Mouse (Mus musculus): ENCODE data around the gene Aftph. TPM values are rescaled to one million over a fixed set of nuclear protein-coding genes. Genes with fewer than 3 reads are reported as not detected.

Aftph gene
- polyA plus RNA-seq, 1 experiment from 2014 or later, result 44.8 TPM

DNA sequence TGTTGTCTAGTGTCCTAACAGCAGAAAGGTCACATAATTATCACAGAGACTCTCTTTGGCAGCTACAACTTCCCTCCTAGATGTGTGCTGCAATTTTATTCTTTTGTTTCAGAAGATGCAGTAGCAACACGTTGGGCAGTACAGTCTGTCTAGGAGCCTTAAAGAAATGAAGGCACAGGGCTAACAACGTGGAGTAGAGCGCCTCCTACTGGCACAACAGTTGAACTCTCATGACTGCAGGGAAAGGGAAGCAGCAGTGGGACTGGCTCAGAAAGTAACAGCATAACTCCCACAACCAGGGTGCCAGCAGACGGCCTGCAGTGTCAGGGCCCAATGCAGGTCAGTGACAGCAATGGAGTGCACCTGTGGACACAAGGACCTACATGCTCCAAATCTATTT is 50.4 kb downstream of the Aftph start:
- H3K4me1 ChIP-seq (ENCODE audit: control insufficient read depth, insufficient read depth, low read length), result no peaks in the 10 kb centered on the region
- no peak overlapping the region for H3K9ac ChIP-seq (replicated peaks; ENCODE audit: low read length)
- H3K27me3 ChIP-seq (ENCODE audit: control insufficient read depth, insufficient read depth, low read length), result no peaks in the 10 kb centered on the region
- no peak overlapping the region for H3K27ac ChIP-seq (replicated peaks; ENCODE audit: low read depth, low read length)
- peaks cover 9% of the 10 kb centered on the region for H3K36me3 ChIP-seq (ENCODE audit: control insufficient read depth, insufficient read depth, low read length)
- H3K4me2 ChIP-seq (ENCODE audit: low read length), result no peak overlapping the region
- DNase-seq, result peak; percentile 92
- peak; percentile 81 for ATAC-seq (ENCODE audit: low FRiP score, low TSS enrichment)
- no peak overlapping the region for H3K4me3 ChIP-seq (replicated peaks; ENCODE audit: low read depth, low read length)
- WGBS, result 1% methylated on average over 4 of the region's 4 CpGs
- no peaks in the 10 kb centered on the region for H3K9me3 ChIP-seq (ENCODE audit: control insufficient read depth, low read length)

DNA sequence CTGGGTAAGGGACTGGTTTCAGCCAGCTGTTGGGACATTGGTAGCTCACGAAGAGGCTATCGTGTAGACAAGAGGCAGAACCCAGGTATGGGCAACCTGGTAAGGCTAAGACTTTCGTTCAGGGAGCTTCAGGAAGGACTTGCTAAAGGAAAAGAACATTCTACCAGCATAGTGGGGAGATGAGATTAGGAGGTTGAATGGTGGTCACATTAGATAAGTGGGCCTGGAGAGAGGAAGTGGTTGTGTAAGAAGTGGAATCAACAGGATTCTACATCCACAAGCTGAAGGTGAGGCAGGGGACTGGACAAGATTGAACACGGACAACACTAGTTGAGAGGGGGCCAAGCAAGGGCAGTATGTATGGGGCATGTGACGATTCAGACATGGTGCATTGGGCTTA is 59.7 kb downstream of the Aftph start:
- Histone ChIP-seq H3K9me3 (ENCODE audit: control insufficient read depth, low read length) (no peaks in the 10 kb centered on the region), H3K27ac (replicated peaks; ENCODE audit: low read depth, low read length) (no peak overlapping the region), H3K9ac (replicated peaks; ENCODE audit: low read length) (no peak overlapping the region), H3K27me3 (ENCODE audit: control insufficient read depth, insufficient read depth, low read length) (no peaks in the 10 kb centered on the region), H3K4me1 (ENCODE audit: control insufficient read depth, insufficient read depth, low read length) (no peaks in the 10 kb centered on the region), H3K36me3 (ENCODE audit: control insufficient read depth, insufficient read depth, low read length) (0 out of 2 replicates have a peak, but pooled peaks cover 10% of the 10 kb centered on the region), H3K4me3 (replicated peaks; ENCODE audit: low read depth, low read length) (no peak overlapping the region), H3K4me2 (ENCODE audit: low read length) (no peak overlapping the region)
- DNase-seq, result no peak
- ATAC-seq (ENCODE audit: low FRiP score, low TSS enrichment), result no peak
- WGBS, result 95% methylated on average over 5 of the region's 5 CpGs

DNA sequence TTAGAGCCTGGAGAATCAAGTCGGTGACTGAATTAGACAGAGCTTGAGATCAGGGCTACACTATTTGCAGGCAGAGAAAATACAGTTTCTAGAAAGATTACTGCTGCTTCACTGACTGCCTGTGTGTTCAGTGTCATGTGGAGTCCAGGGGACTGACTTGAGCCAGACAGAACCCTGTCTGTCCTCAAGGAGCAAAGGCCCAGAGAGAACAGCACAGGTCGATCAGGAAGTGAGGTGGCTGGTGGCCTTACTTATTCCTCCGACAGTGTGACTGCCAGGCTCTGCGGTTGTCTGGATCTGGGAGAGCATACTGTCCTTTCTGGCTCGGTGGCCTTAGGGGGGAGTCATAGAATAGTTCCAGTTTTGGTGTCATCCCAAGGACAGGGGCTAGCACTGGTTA is 60.6 kb downstream of the Aftph start:
- Histone ChIP-seq H3K4me2 (ENCODE audit: low read length) (no peak overlapping the region), H3K36me3 (ENCODE audit: control insufficient read depth, insufficient read depth, low read length) (0 out of 2 replicates have a peak, but pooled peaks cover 7% of the 10 kb centered on the region), H3K27me3 (ENCODE audit: control insufficient read depth, insufficient read depth, low read length) (no peaks in the 10 kb centered on the region), H3K9ac (replicated peaks; ENCODE audit: low read length) (no peak overlapping the region), H3K4me3 (replicated peaks; ENCODE audit: low read depth, low read length) (no peak overlapping the region), H3K27ac (replicated peaks; ENCODE audit: low read depth, low read length) (no peak overlapping the region), H3K4me1 (ENCODE audit: control insufficient read depth, insufficient read depth, low read length) (no peaks in the 10 kb centered on the region), H3K9me3 (ENCODE audit: control insufficient read depth, low read length) (no peaks in the 10 kb centered on the region)
- 84% methylated on average over 5 of the region's 5 CpGs for WGBS
- no peak for ATAC-seq (ENCODE audit: low FRiP score, low TSS enrichment)
- DNase-seq, result no peak

DNA sequence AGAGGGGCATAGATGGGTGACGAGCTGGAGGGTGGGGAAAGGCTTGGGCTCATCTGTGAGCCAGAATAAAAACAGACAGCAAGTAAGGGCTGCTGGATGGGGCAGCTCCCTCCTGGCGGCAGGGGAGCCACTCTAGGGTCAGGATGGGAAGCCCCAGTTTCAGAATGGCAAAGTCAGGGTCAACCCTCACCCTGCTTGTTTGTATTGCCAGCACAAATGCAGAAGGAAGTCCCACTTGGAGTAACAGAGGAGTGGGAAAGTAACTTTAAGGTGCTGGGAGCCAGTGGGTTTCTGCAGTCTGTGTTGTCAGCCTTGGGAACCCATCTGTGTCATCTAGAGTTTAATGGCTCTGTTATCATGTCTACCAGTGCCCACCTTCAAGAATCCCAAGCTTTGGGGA is 62.0 kb downstream of the Aftph start:
- DNase-seq (no peak), ATAC-seq (ENCODE audit: low FRiP score, low TSS enrichment) (no peak)
- H3K27ac ChIP-seq (replicated peaks; ENCODE audit: low read depth, low read length), result no peak overlapping the region
- H3K9me3 ChIP-seq (ENCODE audit: control insufficient read depth, low read length), result no peaks in the 10 kb centered on the region
- no peak overlapping the region for H3K4me3 ChIP-seq (replicated peaks; ENCODE audit: low read depth, low read length)
- H3K36me3 ChIP-seq (ENCODE audit: control insufficient read depth, insufficient read depth, low read length), result 0 out of 2 replicates have a peak, but pooled peaks cover under 1% of the 10 kb centered on the region
- H3K4me2 ChIP-seq (ENCODE audit: low read length), result no peak overlapping the region
- 71% methylated on average over 2 of the region's 2 CpGs for WGBS
- no peak overlapping the region for H3K9ac ChIP-seq (replicated peaks; ENCODE audit: low read length)
- H3K4me1 ChIP-seq (ENCODE audit: control insufficient read depth, insufficient read depth, low read length), result no peaks in the 10 kb centered on the region
- H3K27me3 ChIP-seq (ENCODE audit: control insufficient read depth, insufficient read depth, low read length), result no peaks in the 10 kb centered on the region

DNA sequence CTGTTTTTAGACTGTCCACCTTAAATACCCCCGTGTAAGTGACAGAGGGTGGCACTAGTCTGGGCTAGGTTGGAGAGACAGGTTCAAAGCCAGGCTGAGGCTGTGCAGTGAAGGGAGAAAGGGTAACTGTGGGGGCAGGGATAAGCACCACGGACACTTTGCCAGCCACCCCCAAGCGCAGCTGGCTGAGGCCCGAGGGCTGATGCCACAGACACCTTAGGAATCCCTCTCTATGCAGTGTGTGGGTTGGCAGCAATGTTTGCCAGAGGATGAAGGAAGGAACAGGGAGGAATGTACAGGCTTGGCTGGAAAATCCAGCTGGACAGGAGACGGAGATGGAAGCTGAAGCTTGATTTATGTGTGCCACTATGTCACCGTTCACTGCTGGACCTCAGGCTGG is 68.9 kb downstream of the Aftph start:
- ATAC-seq (ENCODE audit: low FRiP score, low TSS enrichment) (no peak), DNase-seq (no peak)
- WGBS, result 93% methylated on average over 6 of the region's 6 CpGs
- H3K9me3 ChIP-seq (ENCODE audit: control insufficient read depth, low read length), result no peaks in the 10 kb centered on the region
- H3K4me3 ChIP-seq (replicated peaks; ENCODE audit: low read depth, low read length), result no peak overlapping the region
- H3K4me1 ChIP-seq (ENCODE audit: control insufficient read depth, insufficient read depth, low read length), result no peaks in the 10 kb centered on the region
- H3K27ac ChIP-seq (replicated peaks; ENCODE audit: low read depth, low read length), result no peak overlapping the region
- H3K4me2 ChIP-seq (ENCODE audit: low read length), result no peak overlapping the region
- H3K36me3 ChIP-seq (ENCODE audit: control insufficient read depth, insufficient read depth, low read length), result no peaks in the 10 kb centered on the region
- no peak overlapping the region for H3K9ac ChIP-seq (replicated peaks; ENCODE audit: low read length)
- H3K27me3 ChIP-seq (ENCODE audit: control insufficient read depth, insufficient read depth, low read length), result no peaks in the 10 kb centered on the region

DNA sequence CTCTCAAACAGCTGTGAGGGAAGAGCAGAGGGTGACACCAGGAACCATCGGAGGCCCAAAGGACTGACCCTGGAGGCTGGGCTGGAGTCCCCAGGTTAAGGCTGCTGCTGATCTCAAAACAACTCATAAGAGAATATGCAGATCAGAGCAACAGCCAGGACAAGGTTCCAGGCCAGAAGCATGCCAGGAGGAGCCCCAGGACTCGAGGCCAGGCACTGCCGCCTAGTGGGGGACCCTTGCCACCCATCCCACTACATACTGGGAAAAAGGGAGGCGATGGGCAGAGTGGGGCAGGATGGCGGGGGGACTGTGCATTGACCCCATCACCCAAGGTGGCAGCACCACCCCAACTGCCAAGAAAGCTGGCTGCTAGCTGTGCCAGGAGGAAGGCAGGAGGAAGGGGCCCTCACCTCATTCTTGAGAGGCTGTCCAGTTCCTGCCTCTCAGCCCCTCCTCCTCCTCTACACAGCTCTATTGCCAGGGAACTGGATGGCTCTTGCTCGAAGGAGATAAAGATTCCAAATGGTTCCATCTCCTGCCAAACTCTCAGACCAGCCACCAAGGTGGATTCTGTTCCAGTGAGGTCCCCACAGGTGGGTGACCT is 69.5 kb downstream of the Aftph start:
- no peaks in the 10 kb centered on the region for H3K27me3 ChIP-seq (ENCODE audit: control insufficient read depth, insufficient read depth, low read length)
- no peak overlapping the region for H3K27ac ChIP-seq (replicated peaks; ENCODE audit: low read depth, low read length)
- no peaks in the 10 kb centered on the region for H3K4me1 ChIP-seq (ENCODE audit: control insufficient read depth, insufficient read depth, low read length)
- H3K4me2 ChIP-seq (ENCODE audit: low read length), result no peak overlapping the region
- ATAC-seq (ENCODE audit: low FRiP score, low TSS enrichment) (no peak), DNase-seq (no peak)
- no peaks in the 10 kb centered on the region for H3K36me3 ChIP-seq (ENCODE audit: control insufficient read depth, insufficient read depth, low read length)
- 53% methylated on average over 6 of the region's 6 CpGs for WGBS
- H3K4me3 ChIP-seq (replicated peaks; ENCODE audit: low read depth, low read length), result no peak overlapping the region
- H3K9ac ChIP-seq (replicated peaks; ENCODE audit: low read length), result no peak overlapping the region
- no peaks in the 10 kb centered on the region for H3K9me3 ChIP-seq (ENCODE audit: control insufficient read depth, low read length)

DNA sequence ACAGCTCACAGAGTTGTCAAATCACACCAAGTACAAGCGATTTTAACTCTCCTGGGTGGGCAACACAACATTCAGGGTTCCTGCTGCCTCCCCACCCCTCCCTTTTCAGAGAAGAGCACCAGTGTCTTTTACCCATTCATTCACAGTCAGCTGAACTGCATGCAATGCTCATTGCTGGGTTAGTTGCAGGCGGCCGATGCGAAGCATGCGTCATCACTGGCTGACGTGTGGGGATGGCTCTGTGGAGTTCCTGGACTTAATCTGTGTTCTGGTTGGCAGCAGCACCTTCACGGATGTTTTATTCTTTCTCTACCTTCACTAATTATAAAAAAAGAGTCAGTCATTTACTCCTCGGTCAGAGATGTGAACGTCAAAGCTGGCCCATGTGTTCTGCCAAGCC is 76.5 kb downstream of the Aftph start:
- DNase-seq, result no peak
- Histone ChIP-seq H3K4me2 (ENCODE audit: low read length) (no peak overlapping the region), H3K27me3 (ENCODE audit: control insufficient read depth, insufficient read depth, low read length) (no peaks in the 10 kb centered on the region), H3K4me3 (replicated peaks; ENCODE audit: low read depth, low read length) (no peak overlapping the region), H3K9ac (replicated peaks; ENCODE audit: low read length) (no peak overlapping the region), H3K4me1 (ENCODE audit: control insufficient read depth, insufficient read depth, low read length) (peaks cover 13% of the 10 kb centered on the region), H3K36me3 (ENCODE audit: control insufficient read depth, insufficient read depth, low read length) (no peaks in the 10 kb centered on the region), H3K27ac (replicated peaks; ENCODE audit: low read depth, low read length) (no peak overlapping the region), H3K9me3 (ENCODE audit: control insufficient read depth, low read length) (no peaks in the 10 kb centered on the region)
- WGBS, result 27% methylated on average over 9 of the region's 9 CpGs
- ATAC-seq (ENCODE audit: low FRiP score, low TSS enrichment), result no peak

DNA sequence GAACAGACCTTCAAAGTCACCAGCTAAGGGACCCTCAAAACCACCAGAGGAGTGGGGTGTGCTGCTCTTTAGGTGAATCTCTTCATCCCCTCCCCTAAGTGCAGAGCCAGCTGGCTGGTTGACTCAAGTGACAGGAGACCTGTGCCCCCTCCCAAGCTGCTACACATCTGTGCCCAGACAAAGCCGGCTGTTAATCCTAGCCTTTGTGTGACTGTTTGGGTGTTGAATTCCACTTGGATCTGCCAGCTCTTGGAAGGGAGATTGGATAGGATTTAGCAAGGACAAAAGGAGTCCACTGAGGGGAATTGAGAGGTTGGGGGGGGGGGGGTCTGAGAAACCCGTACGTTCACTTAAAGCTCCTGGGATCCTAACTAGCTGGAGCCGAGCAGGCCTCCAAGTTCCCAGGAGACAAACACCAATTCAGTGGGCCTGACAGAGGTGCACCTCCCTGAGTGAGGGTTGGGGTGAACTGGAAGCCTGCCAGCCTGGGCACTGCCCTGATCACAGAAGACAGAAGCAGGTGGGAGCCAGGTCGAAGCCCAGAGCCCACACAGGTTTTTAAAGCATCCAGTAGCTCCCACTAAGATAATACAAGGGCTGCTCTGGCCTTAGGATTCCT is 77.7 kb downstream of the Aftph start:
- WGBS, result 7% methylated on average over 5 of the region's 5 CpGs
- Histone ChIP-seq H3K4me1 (ENCODE audit: control insufficient read depth, insufficient read depth, low read length) (peaks cover 13% of the 10 kb centered on the region), H3K4me3 (replicated peaks; ENCODE audit: low read depth, low read length) (no peak overlapping the region), H3K27me3 (ENCODE audit: control insufficient read depth, insufficient read depth, low read length) (no peaks in the 10 kb centered on the region), H3K9me3 (ENCODE audit: control insufficient read depth, low read length) (no peaks in the 10 kb centered on the region), H3K9ac (replicated peaks; ENCODE audit: low read length) (no peak overlapping the region), H3K27ac (replicated peaks; ENCODE audit: low read depth, low read length) (peak overlapping the region; percentile 46), H3K36me3 (ENCODE audit: control insufficient read depth, insufficient read depth, low read length) (no peaks in the 10 kb centered on the region), H3K4me2 (ENCODE audit: low read length) (no peak overlapping the region)
- DNase-seq (peak; percentile 71), ATAC-seq (ENCODE audit: low FRiP score, low TSS enrichment) (peak; percentile 50; the same call in 1 of the 2 replicates)

DNA sequence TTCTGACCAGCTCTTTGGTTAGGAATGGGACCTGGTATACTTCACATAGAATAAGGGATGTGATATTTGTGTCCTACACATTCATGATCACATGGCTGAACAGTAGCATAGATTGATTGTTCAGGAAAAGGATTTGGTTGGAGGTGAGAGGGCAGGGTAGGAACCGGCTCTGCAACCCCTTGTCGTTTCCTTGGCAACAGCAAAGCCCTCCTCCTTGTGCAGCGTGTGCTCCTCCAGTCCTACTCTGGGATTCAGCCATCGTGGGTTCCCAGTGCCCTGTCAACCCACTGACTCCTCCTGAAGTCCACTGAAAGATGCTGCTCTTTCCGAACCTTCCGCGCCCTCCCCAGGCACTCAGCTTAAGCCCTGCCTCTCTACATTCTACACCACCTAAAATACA is 78.6 kb downstream of the Aftph start:
- H3K27ac ChIP-seq (replicated peaks; ENCODE audit: low read depth, low read length), result no peak overlapping the region
- no peaks in the 10 kb centered on the region for H3K9me3 ChIP-seq (ENCODE audit: control insufficient read depth, low read length)
- no peaks in the 10 kb centered on the region for H3K36me3 ChIP-seq (ENCODE audit: control insufficient read depth, insufficient read depth, low read length)
- ATAC-seq (ENCODE audit: low FRiP score, low TSS enrichment) (no peak), DNase-seq (no peak)
- WGBS, result 39% methylated on average over 7 of the region's 7 CpGs
- H3K4me3 ChIP-seq (replicated peaks; ENCODE audit: low read depth, low read length), result no peak overlapping the region
- peaks cover 13% of the 10 kb centered on the region for H3K4me1 ChIP-seq (ENCODE audit: control insufficient read depth, insufficient read depth, low read length)
- H3K27me3 ChIP-seq (ENCODE audit: control insufficient read depth, insufficient read depth, low read length), result no peaks in the 10 kb centered on the region
- no peak overlapping the region for H3K9ac ChIP-seq (replicated peaks; ENCODE audit: low read length)
- H3K4me2 ChIP-seq (ENCODE audit: low read length), result no peak overlapping the region
